Mouse (Mus musculus) lung, adult 2 months (tissue): ENCODE measurements around the gene Tpm3.

Source experiments
- CTCF ChIP-seq: fragments of 200-500 bp; IDR thresholded peaks from 2 replicates; pipeline ENCODE4 v1.5.1; 2011; ENCODE audit warnings: mild to moderate bottlenecking, low read length, control low read depth; ENCODE audit not compliant: insufficient read depth
- POLR2A ChIP-seq: fragments of 200-500 bp; IDR thresholded peaks from 2 replicates; pipeline ENCODE4 v1.6.1; 2011; ENCODE audit warnings: low read depth, mild to moderate bottlenecking, control low read depth, low read length, borderline replicate concordance; ENCODE audit errors: extremely low read depth

DNA sequence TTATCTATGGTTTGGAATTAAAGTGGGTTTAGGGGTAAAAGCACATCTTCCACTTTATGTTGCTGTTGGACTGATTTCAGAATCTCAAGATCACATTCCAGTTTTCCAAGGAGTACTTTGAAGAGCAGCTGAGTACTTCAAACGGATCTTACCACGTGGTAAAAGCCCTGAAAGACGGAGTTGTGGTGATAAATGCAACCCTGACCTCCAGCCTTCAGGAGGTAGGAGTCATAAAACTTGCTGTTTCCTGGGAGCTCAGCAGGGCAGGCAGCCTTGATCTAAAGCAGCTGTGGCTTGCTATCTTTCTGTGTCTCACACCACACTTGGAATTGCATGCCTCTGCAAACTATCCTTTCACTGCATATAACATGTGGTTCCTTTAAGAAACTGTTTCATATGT, 62.0 kb downstream of the Tpm3 start:
- TF ChIP-seq POLR2A: no peak
- TF ChIP-seq CTCF: no peak
